Mouse (Mus musculus): ENCODE measurements around the gene Dusp1. TPM values are rescaled to one million over a fixed set of nuclear protein-coding genes. Genes with fewer than 3 reads are reported as not detected.

Dusp1 gene
- total RNA-seq, 2 experiments from 2014 or later: 58.9 to 280 TPM

GRCm38 (mm10) chr17:26528751-26529150 lies 33.2 kb downstream of the Dusp1 start:
- no peak for ATAC-seq (ENCODE audit: poor library complexity, severe bottlenecking)

DNA sequence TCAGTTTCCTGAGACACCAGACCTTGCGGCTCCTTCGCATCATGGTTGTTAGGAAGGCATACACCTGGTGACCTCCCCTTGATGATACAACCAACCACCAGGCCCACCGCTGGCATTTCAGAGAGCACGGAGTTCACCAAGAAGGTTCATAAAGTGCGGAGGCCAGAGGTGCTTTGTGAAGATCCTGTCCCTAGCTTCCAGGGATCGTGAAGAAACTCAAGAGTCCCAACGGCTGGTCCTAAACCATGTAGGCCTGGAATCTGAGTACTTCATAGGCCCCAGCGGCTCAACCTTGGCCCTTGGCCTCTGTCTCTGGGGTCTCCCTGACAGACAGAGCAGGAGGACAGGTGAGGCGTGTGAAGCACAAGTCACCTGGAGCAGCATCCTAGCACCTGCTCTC lies 34.6 kb downstream of the Dusp1 start:
- ATAC-seq (ENCODE audit: poor library complexity, severe bottlenecking): no peak

GRCm38 (mm10) chr17:26525316-26525715 lies 36.6 kb downstream of the Dusp1 start:
- ATAC-seq (ENCODE audit: poor library complexity, severe bottlenecking): no peak

DNA sequence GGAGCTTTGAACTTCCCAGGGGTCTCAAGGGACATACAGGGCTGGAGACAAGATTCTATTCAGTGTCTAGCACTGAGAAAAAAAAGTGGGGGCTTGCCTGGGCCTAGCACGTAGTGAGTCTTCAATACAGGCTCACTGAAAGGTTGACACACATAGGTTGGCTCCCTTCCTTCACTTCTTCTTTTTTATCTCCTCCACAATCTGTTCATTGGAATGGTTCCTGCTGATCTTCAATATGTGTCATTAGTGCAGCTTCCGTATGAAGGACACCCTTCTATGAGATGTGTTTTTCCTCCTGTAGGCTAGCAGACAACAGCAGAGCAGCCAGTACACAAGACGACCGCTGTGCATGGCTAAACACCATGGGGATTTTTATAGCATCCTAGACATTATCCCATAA lies 37.1 kb downstream of the Dusp1 start:
- ATAC-seq (ENCODE audit: poor library complexity, severe bottlenecking): no peak

GRCm38 (mm10) chr17:26524316-26524715 lies 37.6 kb downstream of the Dusp1 start:
- no peak for ATAC-seq (ENCODE audit: poor library complexity, severe bottlenecking)

DNA sequence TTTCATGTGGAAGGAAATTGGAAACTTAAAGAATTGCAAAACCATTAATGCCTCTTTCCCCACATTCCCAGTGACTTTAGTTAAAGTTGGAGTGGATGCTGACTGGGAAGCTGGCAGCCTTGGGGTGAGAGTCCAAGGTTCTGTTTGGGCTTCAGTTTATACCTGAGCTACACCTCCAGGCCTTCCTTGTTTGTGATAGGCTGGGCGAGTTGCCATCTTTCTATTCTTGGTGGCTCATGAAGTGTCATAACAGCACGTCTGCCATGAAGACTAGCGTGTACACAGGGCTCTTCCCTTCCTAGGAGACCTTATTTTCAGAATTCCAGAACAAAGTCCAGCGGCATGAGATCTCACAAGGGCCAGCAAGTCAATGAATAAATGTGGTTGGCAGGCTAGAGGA lies 39.2 kb downstream of the Dusp1 start:
- no peak for ATAC-seq (ENCODE audit: poor library complexity, severe bottlenecking)

- no peak for ATAC-seq (ENCODE audit: poor library complexity, severe bottlenecking)
Measured at GRCm38 (mm10) chr17:26518306-26518705, 43.6 kb downstream of the Dusp1 start.

- no peak for ATAC-seq (ENCODE audit: poor library complexity, severe bottlenecking)
Measured at GRCm38 (mm10) chr17:26515675-26516074, 46.3 kb downstream of the Dusp1 start.

- ATAC-seq (ENCODE audit: poor library complexity, severe bottlenecking): peak; percentile 77
Measured at GRCm38 (mm10) chr17:26514581-26515030, 47.3 kb downstream of the Dusp1 start.

- no peak for ATAC-seq (ENCODE audit: poor library complexity, severe bottlenecking)
Measured at GRCm38 (mm10) chr17:26513459-26514290, 48.3 kb downstream of the Dusp1 start.

DNA sequence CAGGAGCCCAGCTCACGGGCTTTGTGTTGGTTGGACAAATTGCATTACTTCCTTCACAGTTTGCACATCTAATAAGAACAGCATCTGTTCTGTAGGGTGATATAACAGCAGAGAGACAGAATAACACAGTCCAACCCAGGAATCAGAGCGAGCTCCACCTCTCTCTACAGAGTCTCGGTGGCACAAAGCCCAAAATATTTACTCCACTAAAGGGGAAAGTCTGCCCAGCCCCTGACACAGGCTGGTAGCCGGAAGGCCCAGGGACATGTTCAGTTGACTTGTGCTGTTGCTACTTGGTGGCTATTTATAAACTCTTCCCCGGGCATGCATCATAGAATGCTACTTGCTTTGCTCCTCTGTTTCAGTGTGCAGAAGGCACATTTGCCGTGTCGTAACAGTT lies 49.0 kb downstream of the Dusp1 start:
- ATAC-seq (ENCODE audit: poor library complexity, severe bottlenecking): no peak

DNA sequence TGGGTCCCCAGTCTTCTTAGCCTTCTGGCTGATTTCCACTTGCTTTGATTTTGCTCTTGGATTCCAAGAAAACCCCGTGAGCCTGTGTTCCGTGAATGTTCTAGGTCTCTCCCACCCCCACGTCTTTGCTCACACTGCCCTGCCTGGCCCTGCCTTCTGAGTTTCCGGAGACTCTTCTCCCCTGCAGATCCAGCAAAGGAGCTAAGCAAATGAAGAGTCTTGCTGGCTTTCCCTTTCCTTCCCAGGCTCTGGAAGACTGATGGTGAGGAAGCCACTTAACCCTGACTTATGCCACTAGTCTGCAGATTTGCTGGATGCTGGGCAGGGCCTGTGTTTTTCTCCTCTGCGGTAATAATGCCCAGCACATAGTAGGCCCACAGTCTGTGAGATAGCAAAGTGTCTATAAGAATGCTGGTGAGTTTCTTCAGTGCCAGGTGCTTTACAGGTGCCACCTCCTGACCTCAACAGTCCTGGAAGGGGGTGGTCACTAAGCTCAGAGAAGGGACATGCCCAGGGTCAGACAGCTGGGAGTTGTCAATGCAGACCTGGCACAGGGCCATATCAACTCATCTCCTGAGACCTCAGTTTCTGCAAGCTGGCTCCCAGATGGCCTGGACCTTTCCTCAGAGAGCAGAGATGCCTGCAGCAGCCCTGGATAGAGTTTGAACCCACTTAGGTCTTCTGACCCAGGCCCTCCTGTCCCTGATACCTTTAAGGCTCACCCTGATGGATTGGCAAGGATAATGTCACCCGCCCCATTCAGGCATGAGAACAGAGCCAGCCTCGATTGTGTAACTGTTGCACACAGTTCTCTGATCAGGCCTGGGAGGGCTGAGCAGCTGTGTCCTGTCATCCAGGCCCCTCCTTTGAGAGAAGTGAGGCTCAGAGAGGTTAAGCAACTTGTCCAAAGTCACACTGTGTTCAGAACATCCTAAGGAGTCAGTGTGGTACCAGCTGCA lies 49.8 kb downstream of the Dusp1 start:
- peak; percentile 15 for ATAC-seq (ENCODE audit: poor library complexity, severe bottlenecking)

DNA sequence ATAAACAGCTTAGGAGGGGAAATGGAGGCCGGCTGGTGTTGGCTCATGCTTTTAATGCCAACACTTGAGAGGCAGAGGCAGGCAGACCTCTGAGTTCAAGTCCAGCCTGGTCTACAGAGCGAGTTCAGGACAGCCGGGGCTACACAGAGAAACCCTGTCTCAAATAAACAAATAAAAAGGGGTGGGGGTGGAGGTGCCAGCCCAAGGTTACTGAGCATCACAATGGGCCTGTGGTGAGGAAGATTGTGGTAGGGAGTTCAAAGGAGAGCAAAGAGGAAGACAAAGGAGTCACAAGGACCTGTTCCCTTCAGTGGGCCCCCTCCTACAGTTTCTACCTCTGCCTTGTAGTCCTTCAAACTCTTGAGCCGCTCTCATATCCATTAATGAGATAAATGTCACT lies 50.7 kb downstream of the Dusp1 start:
- no peak for ATAC-seq (ENCODE audit: poor library complexity, severe bottlenecking)

DNA sequence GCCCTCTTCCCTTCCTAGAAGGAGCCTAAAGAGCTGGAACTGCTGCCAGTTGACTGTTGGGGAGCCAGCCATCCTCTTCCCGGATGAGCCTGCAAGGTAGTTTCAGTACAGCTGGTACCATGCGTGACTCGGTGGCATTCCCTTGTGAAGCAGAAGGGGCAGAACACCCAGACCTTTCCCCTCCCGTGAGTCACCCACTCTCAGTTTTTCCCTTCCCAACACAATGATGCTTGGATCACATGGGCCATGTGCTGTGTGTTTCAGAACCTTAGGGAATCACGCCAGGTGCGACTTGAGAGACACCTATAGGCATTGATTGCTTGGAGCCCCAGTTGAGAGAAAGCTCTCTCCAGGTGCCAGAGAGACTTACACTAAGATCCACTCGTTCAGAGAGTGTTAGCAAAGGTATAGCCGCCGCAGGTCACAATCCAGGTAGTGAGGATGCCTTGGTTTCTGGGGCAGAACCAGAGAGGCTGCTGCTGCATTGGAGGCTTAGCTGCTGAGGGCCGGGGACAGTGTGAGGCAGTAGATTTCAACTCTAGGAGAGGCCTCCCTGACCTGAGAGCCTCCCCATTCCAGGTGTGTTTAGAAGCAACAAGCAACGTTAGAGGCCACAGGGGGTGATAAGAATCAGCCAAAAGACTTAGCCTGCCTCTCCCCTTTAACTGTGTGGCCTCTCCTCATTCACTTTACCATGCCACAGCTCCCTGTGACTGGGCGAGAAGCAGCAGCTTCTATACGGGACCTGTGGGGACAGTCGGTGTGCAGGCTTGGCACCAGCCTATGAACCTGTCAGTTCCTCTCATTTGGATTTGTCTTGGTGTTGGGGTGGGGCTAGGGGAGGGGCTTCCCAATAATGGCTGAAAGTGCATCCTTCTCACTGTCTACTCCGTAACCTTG lies 51.5 kb downstream of the Dusp1 start:
- no peak for ATAC-seq (ENCODE audit: poor library complexity, severe bottlenecking)

DNA sequence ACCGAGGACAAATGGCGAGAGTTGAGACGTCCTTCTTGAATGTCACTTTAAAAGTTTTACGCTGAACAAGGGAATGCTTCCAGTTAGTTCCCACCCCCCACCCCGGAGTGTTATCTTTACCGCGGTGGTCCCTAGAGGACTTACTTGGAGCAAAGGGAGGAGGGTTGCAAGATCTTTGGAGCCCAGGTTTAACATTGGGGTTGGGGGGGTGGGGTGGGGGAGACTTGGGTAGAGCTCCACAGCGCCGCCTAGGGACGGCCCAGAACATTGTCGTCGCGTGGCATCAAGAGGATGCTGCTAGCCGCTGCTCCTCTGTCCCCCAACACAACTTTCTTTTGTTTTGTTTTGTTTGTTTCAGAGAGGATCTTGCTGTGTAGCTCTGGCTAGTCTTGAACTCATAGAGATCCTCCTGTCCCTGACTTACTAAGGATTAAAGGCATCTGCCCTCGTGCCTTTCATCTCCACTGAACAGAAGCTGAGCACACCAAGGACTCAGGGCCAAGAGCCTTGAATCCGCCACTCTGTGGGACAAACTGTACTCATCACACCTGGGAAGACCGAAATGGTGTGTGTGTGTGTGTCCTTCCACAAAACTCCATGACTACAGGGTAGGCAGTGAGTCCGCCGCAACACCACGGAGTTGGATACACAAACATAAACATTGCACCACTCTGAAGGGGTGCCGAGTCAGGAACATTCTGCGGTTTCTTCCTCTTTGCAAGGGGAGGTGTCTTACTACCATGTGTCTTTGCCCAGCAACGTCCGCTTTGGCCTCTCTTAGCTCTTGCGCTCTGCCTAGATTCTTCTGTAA lies 52.8 kb downstream of the Dusp1 start:
- ATAC-seq (ENCODE audit: poor library complexity, severe bottlenecking): peak; percentile 44

- ATAC-seq (ENCODE audit: poor library complexity, severe bottlenecking): peak; percentile 51
Measured at GRCm38 (mm10) chr17:26508345-26508960, 53.5 kb downstream of the Dusp1 start.

GRCm38 (mm10) chr17:26507966-26508344 lies 54.0 kb downstream of the Dusp1 start:
- peak; percentile 50 for ATAC-seq (ENCODE audit: poor library complexity, severe bottlenecking)

- ATAC-seq (ENCODE audit: poor library complexity, severe bottlenecking): no peak
Measured at GRCm38 (mm10) chr17:26506997-26507871, 54.7 kb downstream of the Dusp1 start.

Measured in megakaryocyte, adult 5-6 weeks (primary cell).